Mouse (Mus musculus): ENCODE data around the gene Cep19. TPM values are rescaled to one million over a fixed set of nuclear protein-coding genes. Genes with fewer than 3 reads are reported as not detected.
"Not testable (repeated sequence)": the region's sequence is repeated elsewhere in the genome, so short reads cannot be mapped to it uniquely, and the experiment has no call there.

The Cep19 gene
- polyA plus RNA-seq (2015; fragmentation: Nextera tagmentation; extraction: Ambion mirVana) = 29.8 and 30.3 TPM in 2 replicates

- H3K27me3 ChIP-seq = no peaks in the 10 kb centered on the region
- H3K9me3 ChIP-seq = no peaks in the 10 kb centered on the region
- H3K9ac ChIP-seq = peak within 1 kb of the TSS; percentile 75
- WGBS = 0% methylated on average over 34 of the region's 34 CpGs
- peak; percentile 95 for ATAC-seq (ENCODE audit: borderline replicate concordance, extremely low read depth, low FRiP score, low TSS enrichment)
- H3K4me1 ChIP-seq = peaks cover 18% of the 10 kb centered on the region
- peak within 1 kb of the TSS; percentile 70 for H3K4me3 ChIP-seq
- H3K36me3 ChIP-seq = peaks cover 16% of the 10 kb centered on the region; the same call in 1 of the 2 replicates
- peak within 1 kb of the TSS; percentile 83 for H3K27ac ChIP-seq
- peak within 1 kb of the TSS; percentile 78 for H3K4me2 ChIP-seq
Observed at GRCm38 (mm10) chr16:32099638-32100150, at the start of gene Cep19, which contains the start of gene Pigx. TSS of gene Cep19 (plus strand) at chr16:32099800. TSS of gene Pigx (minus strand) at chr16:32099740.

GRCm38 (mm10) chr16:32058817-32059216, 40.8 kb upstream of the Cep19 start:
- no peaks in the 10 kb centered on the region for H3K36me3 ChIP-seq
- no peak overlapping the region for H3K4me2 ChIP-seq
- H3K9me3 ChIP-seq = no peaks in the 10 kb centered on the region
- H3K27me3 ChIP-seq = no peaks in the 10 kb centered on the region
- H3K27ac ChIP-seq = no peak overlapping the region
- H3K4me1 ChIP-seq = 0 out of 2 replicates have a peak, but pooled peaks cover 4% of the 10 kb centered on the region
- no peak overlapping the region for H3K9ac ChIP-seq
- no peak for ATAC-seq (ENCODE audit: borderline replicate concordance, extremely low read depth, low FRiP score, low TSS enrichment)
- H3K4me3 ChIP-seq = no peak overlapping the region
- WGBS = 71% methylated on average over 5 of the region's 5 CpGs

GRCm38 (mm10) chr16:32059840-32060523, 39.6 kb upstream of the Cep19 start:
- Histone ChIP-seq H3K4me2 (no peak overlapping the region), H3K36me3 (no peaks in the 10 kb centered on the region), H3K4me3 (no peak overlapping the region), H3K9ac (no peak overlapping the region), H3K27ac (no peak overlapping the region), H3K9me3 (no peaks in the 10 kb centered on the region), H3K4me1 (0 out of 2 replicates have a peak, but pooled peaks cover 4% of the 10 kb centered on the region), H3K27me3 (no peaks in the 10 kb centered on the region)
- 57% methylated on average over 6 of the region's 6 CpGs for WGBS
- ATAC-seq (ENCODE audit: borderline replicate concordance, extremely low read depth, low FRiP score, low TSS enrichment) = no peak

- Histone ChIP-seq H3K4me3 (no peak overlapping the region), H3K9me3 (no peaks in the 10 kb centered on the region), H3K4me1 (0 out of 2 replicates have a peak, but pooled peaks cover 4% of the 10 kb centered on the region), H3K27me3 (no peaks in the 10 kb centered on the region), H3K9ac (no peak overlapping the region), H3K4me2 (no peak overlapping the region), H3K27ac (no peak overlapping the region), H3K36me3 (no peaks in the 10 kb centered on the region)
- WGBS = 49% methylated on average over 2 of the region's 2 CpGs
- no peak for ATAC-seq (ENCODE audit: borderline replicate concordance, extremely low read depth, low FRiP score, low TSS enrichment)
Observed at GRCm38 (mm10) chr16:32062226-32062625, 37.4 kb upstream of the Cep19 start.

GRCm38 (mm10) chr16:32063900-32064299, 35.7 kb upstream of the Cep19 start:
- 68% methylated on average over 7 of the region's 7 CpGs for WGBS
- peaks cover 7% of the 10 kb centered on the region; the same call in 1 of the 2 replicates for H3K4me1 ChIP-seq
- ATAC-seq (ENCODE audit: borderline replicate concordance, extremely low read depth, low FRiP score, low TSS enrichment) = no peak
- no peak overlapping the region for H3K9ac ChIP-seq
- H3K27ac ChIP-seq = no peak overlapping the region
- H3K9me3 ChIP-seq = no peaks in the 10 kb centered on the region
- H3K36me3 ChIP-seq = no peaks in the 10 kb centered on the region
- no peaks in the 10 kb centered on the region for H3K27me3 ChIP-seq
- no peak overlapping the region for H3K4me3 ChIP-seq
- no peak overlapping the region for H3K4me2 ChIP-seq

- no peaks in the 10 kb centered on the region for H3K36me3 ChIP-seq
- no peak overlapping the region for H3K27ac ChIP-seq
- no peak overlapping the region for H3K4me3 ChIP-seq
- H3K4me2 ChIP-seq = no peak overlapping the region
- H3K9me3 ChIP-seq = no peaks in the 10 kb centered on the region
- no peaks in the 10 kb centered on the region for H3K27me3 ChIP-seq
- ATAC-seq (ENCODE audit: borderline replicate concordance, extremely low read depth, low FRiP score, low TSS enrichment) = no peak
- WGBS = 91% methylated on average over 1 of the region's 1 CpGs
- peaks cover 5% of the 10 kb centered on the region; the same call in 1 of the 2 replicates for H3K4me1 ChIP-seq
- no peak overlapping the region for H3K9ac ChIP-seq
Observed at GRCm38 (mm10) chr16:32066899-32067298, 32.7 kb upstream of the Cep19 start.

- no peaks in the 10 kb centered on the region for H3K36me3 ChIP-seq
- H3K9me3 ChIP-seq = no peaks in the 10 kb centered on the region
- no peak overlapping the region for H3K27ac ChIP-seq
- no peak overlapping the region for H3K4me2 ChIP-seq
- no peak overlapping the region for H3K9ac ChIP-seq
- peaks cover 5% of the 10 kb centered on the region; the same call in 1 of the 2 replicates for H3K4me1 ChIP-seq
- no peaks in the 10 kb centered on the region for H3K27me3 ChIP-seq
- 59% methylated on average over 12 of the region's 12 CpGs for WGBS
- ATAC-seq (ENCODE audit: borderline replicate concordance, extremely low read depth, low FRiP score, low TSS enrichment) = no peak
- no peak overlapping the region for H3K4me3 ChIP-seq
Observed at GRCm38 (mm10) chr16:32068389-32069300, 31.0 kb upstream of the Cep19 start.

GRCm38 (mm10) chr16:32070070-32070469, 29.5 kb upstream of the Cep19 start:
- not testable (repeated sequence) for H3K4me1 ChIP-seq; H3K27me3 ChIP-seq; ATAC-seq (ENCODE audit: borderline replicate concordance, extremely low read depth, low FRiP score, low TSS enrichment); H3K9ac ChIP-seq; H3K36me3 ChIP-seq; H3K27ac ChIP-seq; H3K9me3 ChIP-seq; H3K4me2 ChIP-seq; H3K4me3 ChIP-seq
- WGBS = 66% methylated on average over 4 of the region's 4 CpGs

GRCm38 (mm10) chr16:32075762-32076161, 23.8 kb upstream of the Cep19 start:
- ATAC-seq (ENCODE audit: borderline replicate concordance, extremely low read depth, low FRiP score, low TSS enrichment) = no peak
- no peak overlapping the region for H3K27ac ChIP-seq
- peaks cover 18% of the 10 kb centered on the region for H3K4me1 ChIP-seq
- no peaks in the 10 kb centered on the region for H3K27me3 ChIP-seq
- H3K4me3 ChIP-seq = no peak overlapping the region
- no peaks in the 10 kb centered on the region for H3K9me3 ChIP-seq
- no peak overlapping the region for H3K4me2 ChIP-seq
- no peaks in the 10 kb centered on the region for H3K36me3 ChIP-seq
- H3K9ac ChIP-seq = no peak overlapping the region
- 34% methylated on average over 1 of the region's 1 CpGs for WGBS

- WGBS = 36% methylated on average over 3 of the region's 3 CpGs
- no peak overlapping the region for H3K4me3 ChIP-seq
Observed at GRCm38 (mm10) chr16:32076406-32076805, 23.2 kb upstream of the Cep19 start.

GRCm38 (mm10) chr16:32077648-32078407, 21.8 kb upstream of the Cep19 start:
- H3K9me3 ChIP-seq = no peaks in the 10 kb centered on the region
- H3K4me3 ChIP-seq = peak overlapping the region; percentile 78
- H3K36me3 ChIP-seq = no peaks in the 10 kb centered on the region
- no peak for ATAC-seq (ENCODE audit: borderline replicate concordance, extremely low read depth, low FRiP score, low TSS enrichment)
- H3K4me1 ChIP-seq = peaks cover 18% of the 10 kb centered on the region
- peak overlapping the region; percentile 97 for H3K27ac ChIP-seq
- H3K9ac ChIP-seq = peak overlapping the region; percentile 81
- no peaks in the 10 kb centered on the region for H3K27me3 ChIP-seq
- H3K4me2 ChIP-seq = peak overlapping the region; percentile 72
- 5% methylated on average over 13 of the region's 13 CpGs for WGBS

More at GRCm38 (mm10) chr16:32076406-32076805, 23.2 kb upstream of the Cep19 start:
- Histone ChIP-seq H3K27me3 (no peaks in the 10 kb centered on the region), H3K27ac (no peak overlapping the region), H3K36me3 (no peaks in the 10 kb centered on the region), H3K4me2 (peak overlapping the region; percentile 72), H3K9me3 (no peaks in the 10 kb centered on the region), H3K9ac (no peak overlapping the region), H3K4me1 (peaks cover 18% of the 10 kb centered on the region)
- no peak for ATAC-seq (ENCODE audit: borderline replicate concordance, extremely low read depth, low FRiP score, low TSS enrichment)

Measured in lung, embryonic 15.5 days (tissue).